Mouse (Mus musculus) stomach, embryonic 14.5 days (tissue): ENCODE results near the gene Itpr2. TPM values are rescaled to one million over a fixed set of nuclear protein-coding genes. Genes with fewer than 3 reads are reported as not detected.

ENCODE experiments used
- ATAC-seq: fragments of 200-750 bp; cut with Nextera tagmentation; 2 replicates; pipeline ENCODE4 v1.8.0; 2017; ENCODE audit warnings: low read depth, moderate TSS enrichment; ENCODE audit not compliant: insufficient number of reproducible peaks, insufficient read depth, low FRiP score
- H3K27ac ChIP-seq: fragments of 300-500 bp; sonication (generic); 2 replicates; pipeline ENCODE4 v1.5.1; 2014; ENCODE audit warnings: mild to moderate bottlenecking, low read length, moderate library complexity, mixed read lengths
- H3K27me3 ChIP-seq: fragments of 300-500 bp; sonication (generic); 2 replicates; pipeline ENCODE4 v1.6.1; 2014; ENCODE audit warnings: low read length, control low read depth, mixed read lengths; ENCODE audit not compliant: control insufficient read depth, insufficient read depth
- H3K36me3 ChIP-seq: fragments of 300-500 bp; sonication (generic); 2 replicates; pipeline ENCODE4 v1.6.1; 2014; ENCODE audit warnings: mild to moderate bottlenecking, control low read depth, low read length, moderate library complexity, mixed read lengths; ENCODE audit not compliant: control insufficient read depth, insufficient read depth
- H3K4me1 ChIP-seq: fragments of 300-500 bp; sonication (generic); 2 replicates; pipeline ENCODE4 v1.6.1; 2014; ENCODE audit warnings: low read length, control low read depth, mixed read lengths; ENCODE audit not compliant: control insufficient read depth, insufficient read depth
- H3K4me2 ChIP-seq: fragments of 300-500 bp; sonication (generic); replicated peaks from 2 replicates; pipeline ENCODE4 v1.6.1; 2014; ENCODE audit warnings: low read depth, low read length, control low read depth
- H3K4me3 ChIP-seq: fragments of 300-500 bp; sonication (generic); 2 replicates; pipeline ENCODE4 v1.5.1; 2014; ENCODE audit warnings: low read depth, low read length, control low read depth
- H3K9ac ChIP-seq: fragments of 300-500 bp; sonication (generic); replicated peaks from 2 replicates; pipeline ENCODE4 v1.6.1; 2014; ENCODE audit warnings: low read depth, mild to moderate bottlenecking, control low read depth, low read length, moderate library complexity, mixed read lengths
- H3K9me3 ChIP-seq: fragments of 300-500 bp; sonication (generic); 2 replicates; pipeline ENCODE4 v1.6.1; 2016; ENCODE audit warnings: low read depth, low read length, control low read depth; ENCODE audit not compliant: control insufficient read depth
- WGBS: fragments of 180-500 bp; shearing (Covaris S2); extraction: QIAGEN DNeasy Blood & Tissue Kit; methylation state at CpG from one replicate; pipeline ENCODE4 v1.1.7; 2014; 5-methylcytosine and 5-hydroxymethylcytosine counted together
- polyA plus RNA-seq: library from polyadenylated mRNA; unstranded; fragments of >200 nt; fragmentation: Nextera tagmentation; extraction: Ambion mirVana; gene quantifications from 2 replicates; pipeline ENCODE4 v1.2.1, GENCODE M21; 2014

The Itpr2 gene
- polyA plus RNA-seq, 1 experiment from 2014 or later, result 10.0 TPM

DNA sequence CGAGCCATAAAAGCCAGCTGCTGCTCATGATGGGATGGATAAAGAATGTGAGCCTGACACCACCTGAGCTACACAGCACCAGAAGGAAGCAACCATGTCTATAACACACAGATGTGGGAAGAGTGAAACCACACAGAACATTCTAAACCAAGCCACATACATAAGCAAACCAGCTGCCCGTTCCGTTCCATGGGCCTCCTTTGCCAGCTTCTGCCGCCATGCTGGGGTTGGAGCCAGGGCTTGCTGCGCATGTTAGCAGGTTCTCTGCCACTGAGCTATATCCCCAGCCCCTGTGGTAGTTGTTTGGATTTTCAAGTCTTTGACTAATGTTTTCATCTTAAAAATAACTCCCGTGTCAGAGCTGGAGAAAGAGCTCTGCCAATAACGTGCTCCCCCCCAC, 87.9 kb downstream of the Itpr2 start:
- no peaks in the 10 kb centered on the region for H3K27me3 ChIP-seq
- H3K27ac ChIP-seq, result no peak overlapping the region
- 0 out of 2 replicates have a peak, but pooled peaks cover 5% of the 10 kb centered on the region for H3K4me1 ChIP-seq
- H3K36me3 ChIP-seq, result no peaks in the 10 kb centered on the region
- H3K4me3 ChIP-seq, result no peak overlapping the region
- WGBS, result 59% methylated on average over 7 of the region's 7 CpGs
- no peak for ATAC-seq
- H3K4me2 ChIP-seq, result no peak overlapping the region
- H3K9ac ChIP-seq, result no peak overlapping the region
- H3K9me3 ChIP-seq, result no peaks in the 10 kb centered on the region

DNA sequence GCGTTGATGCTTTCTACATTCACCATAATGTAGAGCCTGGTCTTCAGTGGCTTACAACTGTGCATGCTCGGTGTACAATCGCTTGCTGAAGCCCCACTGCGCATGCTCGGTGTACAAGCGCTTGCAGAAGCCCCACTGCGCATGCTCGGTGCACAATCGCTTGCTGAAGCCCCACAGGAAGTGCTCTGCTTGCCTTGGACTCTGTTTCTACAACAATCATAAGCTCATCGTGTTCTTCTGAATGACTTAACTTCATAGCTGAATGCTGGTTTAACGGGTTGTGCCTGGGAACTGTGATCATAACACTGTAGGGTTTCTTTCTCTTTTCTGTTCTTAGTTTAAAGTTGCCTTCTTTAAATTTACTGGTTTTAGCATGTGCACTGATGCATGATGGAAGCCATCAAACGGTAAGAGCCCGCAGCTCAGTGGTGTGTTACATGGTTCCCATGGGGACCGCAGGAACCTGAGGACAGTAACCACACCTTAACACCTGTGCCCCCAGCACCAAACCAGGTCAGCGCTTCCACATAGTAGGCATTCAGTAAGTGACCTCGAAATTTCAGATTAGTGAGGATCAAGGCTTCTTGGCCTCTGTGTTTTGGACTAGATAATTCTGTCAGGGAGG, 90.5 kb downstream of the Itpr2 start:
- ATAC-seq, result no peak
- H3K9me3 ChIP-seq, result no peaks in the 10 kb centered on the region
- 89% methylated on average over 16 of the region's 16 CpGs for WGBS
- H3K27me3 ChIP-seq, result no peaks in the 10 kb centered on the region
- H3K4me2 ChIP-seq, result no peak overlapping the region
- H3K4me3 ChIP-seq, result no peak overlapping the region
- H3K4me1 ChIP-seq, result 0 out of 2 replicates have a peak, but pooled peaks cover 5% of the 10 kb centered on the region
- H3K36me3 ChIP-seq, result no peaks in the 10 kb centered on the region
- H3K27ac ChIP-seq, result no peak overlapping the region
- no peak overlapping the region for H3K9ac ChIP-seq

DNA sequence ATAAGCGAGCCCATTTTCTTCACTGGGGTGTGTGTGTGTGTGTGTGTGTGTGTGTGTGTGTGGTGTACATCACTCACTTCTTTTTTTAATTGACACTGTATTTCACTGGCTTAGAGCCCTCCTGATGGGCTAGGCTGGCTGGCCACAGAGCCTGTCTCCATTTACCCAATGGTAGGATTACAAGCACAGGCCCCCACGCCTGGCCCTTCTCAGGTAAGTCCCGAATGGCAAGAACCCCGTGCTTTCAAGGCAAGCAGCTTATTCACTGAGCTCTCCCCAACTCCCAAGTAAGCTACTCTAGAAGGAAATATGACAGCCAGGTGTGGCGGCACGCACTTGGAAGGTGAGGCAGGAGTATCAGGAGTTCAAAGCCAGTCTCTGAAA, 91.6 kb downstream of the Itpr2 start:
- ATAC-seq, result peak; percentile 29; the same call in 1 of the 2 replicates
- Histone ChIP-seq H3K9me3 (no peaks in the 10 kb centered on the region), H3K27ac (no peak overlapping the region), H3K4me2 (no peak overlapping the region), H3K4me3 (no peak overlapping the region), H3K36me3 (no peaks in the 10 kb centered on the region), H3K4me1 (0 out of 2 replicates have a peak, but pooled peaks cover 5% of the 10 kb centered on the region), H3K27me3 (no peaks in the 10 kb centered on the region), H3K9ac (no peak overlapping the region)
- WGBS, result 71% methylated on average over 6 of the region's 6 CpGs

DNA sequence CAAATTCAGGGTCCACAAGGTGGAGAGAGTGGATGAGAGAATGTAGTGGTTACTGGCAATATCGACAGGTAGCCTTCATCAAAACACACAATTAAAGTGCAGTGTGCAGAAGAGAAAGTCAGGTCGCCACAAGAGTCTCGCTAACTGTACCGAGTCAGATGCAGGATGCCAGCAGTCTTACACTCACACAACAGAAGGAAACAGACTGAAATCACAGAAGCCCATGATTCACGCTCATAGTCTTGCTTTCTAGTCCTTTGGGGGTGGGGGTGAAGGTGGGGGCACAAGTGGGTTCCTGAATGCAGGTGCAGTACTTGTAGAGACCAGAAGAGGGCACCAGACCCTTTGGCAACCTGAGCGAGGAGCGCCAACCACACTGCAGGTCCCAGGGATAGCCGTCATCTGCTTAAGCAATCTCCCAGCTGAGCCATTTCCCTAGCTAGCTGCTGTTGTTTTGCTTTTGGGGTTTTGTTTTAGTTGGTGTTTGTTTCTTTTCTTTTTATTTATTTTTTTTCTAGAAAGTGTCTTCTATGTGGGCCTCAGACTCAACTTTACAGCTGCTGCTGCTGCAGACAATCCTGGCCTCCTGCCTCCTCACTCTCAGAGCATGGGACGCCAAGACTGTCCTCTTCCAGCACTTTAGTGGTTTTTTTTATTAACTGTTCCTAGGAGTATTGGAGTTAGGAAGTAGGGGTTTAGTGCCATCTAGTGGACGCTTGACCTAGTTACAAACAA, 92.2 kb downstream of the Itpr2 start:
- Histone ChIP-seq H3K4me1 (0 out of 2 replicates have a peak, but pooled peaks cover 5% of the 10 kb centered on the region), H3K36me3 (no peaks in the 10 kb centered on the region), H3K9me3 (no peaks in the 10 kb centered on the region), H3K4me2 (peak overlapping the region; percentile 8), H3K9ac (no peak overlapping the region), H3K4me3 (no peak overlapping the region), H3K27ac (peak overlapping the region; percentile 18; the same call in 1 of the 2 replicates), H3K27me3 (no peaks in the 10 kb centered on the region)
- peak; percentile 69; the same call in 1 of the 2 replicates for ATAC-seq
- 22% methylated on average over 10 of the region's 10 CpGs for WGBS

DNA sequence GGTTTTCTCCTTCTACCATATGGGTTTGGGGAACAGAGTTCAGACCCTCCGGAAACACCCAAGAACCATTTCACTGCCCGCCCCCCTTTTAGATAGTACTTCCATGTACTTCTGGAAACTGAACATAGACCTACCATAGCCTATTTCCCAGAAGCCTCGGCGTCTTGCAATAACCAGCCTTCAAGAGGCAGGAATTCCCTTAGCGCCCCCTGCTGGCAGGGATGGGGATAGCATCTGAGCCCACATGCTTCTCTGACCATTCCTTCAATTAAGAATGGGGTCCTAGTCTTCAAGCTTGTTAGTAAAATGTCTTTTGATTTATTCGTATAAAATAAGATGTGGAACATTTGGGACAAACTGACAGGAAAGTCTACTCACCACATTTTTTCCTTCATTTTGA, 96.6 kb downstream of the Itpr2 start:
- Histone ChIP-seq H3K4me2 (no peak overlapping the region), H3K9me3 (no peaks in the 10 kb centered on the region), H3K36me3 (no peaks in the 10 kb centered on the region), H3K9ac (no peak overlapping the region), H3K27me3 (no peaks in the 10 kb centered on the region), H3K4me3 (no peak overlapping the region), H3K4me1 (peaks cover 12% of the 10 kb centered on the region), H3K27ac (no peak overlapping the region)
- no peak for ATAC-seq
- WGBS, result 53% methylated on average over 6 of the region's 6 CpGs

DNA sequence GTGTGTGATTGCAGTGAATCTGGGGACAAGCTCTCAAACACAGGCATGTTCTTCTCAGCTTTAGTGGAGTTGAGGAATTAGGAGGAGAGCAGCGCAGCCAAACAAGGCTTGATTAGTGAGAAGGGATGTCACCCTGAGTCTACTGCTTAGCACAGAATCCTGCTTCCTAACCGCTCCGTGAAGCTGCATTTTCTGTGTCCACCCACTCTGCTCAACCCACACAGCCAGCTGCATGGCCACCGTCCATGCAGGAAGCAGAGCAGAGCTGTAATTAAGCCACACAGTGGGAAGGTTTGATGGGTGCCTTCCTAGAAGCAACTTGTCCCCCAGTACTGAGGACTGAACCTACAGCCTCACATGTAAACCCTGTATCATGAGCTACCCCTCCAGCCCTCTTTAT, 97.1 kb downstream of the Itpr2 start:
- no peak overlapping the region for H3K4me2 ChIP-seq
- ATAC-seq, result no peak
- H3K4me3 ChIP-seq, result no peak overlapping the region
- 83% methylated on average over 4 of the region's 4 CpGs for WGBS
- no peaks in the 10 kb centered on the region for H3K9me3 ChIP-seq
- peaks cover 12% of the 10 kb centered on the region for H3K4me1 ChIP-seq
- H3K9ac ChIP-seq, result no peak overlapping the region
- H3K27me3 ChIP-seq, result no peaks in the 10 kb centered on the region
- no peak overlapping the region for H3K27ac ChIP-seq
- no peaks in the 10 kb centered on the region for H3K36me3 ChIP-seq

DNA sequence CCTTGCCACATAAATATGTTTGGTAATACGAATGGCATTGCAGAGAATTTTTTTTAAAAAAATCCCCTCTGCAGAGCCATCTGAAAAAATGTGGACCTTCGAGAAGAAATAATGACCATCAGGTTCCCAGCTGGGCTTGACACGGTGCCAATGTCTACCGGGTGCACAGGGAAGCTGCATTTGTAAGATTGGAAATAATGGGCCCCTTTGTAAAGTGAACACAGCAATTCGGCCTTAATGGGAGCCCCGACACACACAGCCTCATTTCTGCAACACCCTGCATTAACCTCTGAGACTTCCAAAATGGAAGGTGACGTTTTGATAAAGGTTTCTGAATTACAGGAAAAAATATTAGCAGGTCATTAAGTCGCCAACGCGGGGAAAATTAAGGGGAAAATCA, 97.9 kb downstream of the Itpr2 start:
- no peak for ATAC-seq
- no peaks in the 10 kb centered on the region for H3K9me3 ChIP-seq
- H3K9ac ChIP-seq, result no peak overlapping the region
- H3K4me2 ChIP-seq, result no peak overlapping the region
- no peak overlapping the region for H3K27ac ChIP-seq
- no peaks in the 10 kb centered on the region for H3K36me3 ChIP-seq
- H3K4me1 ChIP-seq, result peaks cover 12% of the 10 kb centered on the region
- H3K4me3 ChIP-seq, result no peak overlapping the region
- H3K27me3 ChIP-seq, result no peaks in the 10 kb centered on the region
- 58% methylated on average over 10 of the region's 10 CpGs for WGBS

DNA sequence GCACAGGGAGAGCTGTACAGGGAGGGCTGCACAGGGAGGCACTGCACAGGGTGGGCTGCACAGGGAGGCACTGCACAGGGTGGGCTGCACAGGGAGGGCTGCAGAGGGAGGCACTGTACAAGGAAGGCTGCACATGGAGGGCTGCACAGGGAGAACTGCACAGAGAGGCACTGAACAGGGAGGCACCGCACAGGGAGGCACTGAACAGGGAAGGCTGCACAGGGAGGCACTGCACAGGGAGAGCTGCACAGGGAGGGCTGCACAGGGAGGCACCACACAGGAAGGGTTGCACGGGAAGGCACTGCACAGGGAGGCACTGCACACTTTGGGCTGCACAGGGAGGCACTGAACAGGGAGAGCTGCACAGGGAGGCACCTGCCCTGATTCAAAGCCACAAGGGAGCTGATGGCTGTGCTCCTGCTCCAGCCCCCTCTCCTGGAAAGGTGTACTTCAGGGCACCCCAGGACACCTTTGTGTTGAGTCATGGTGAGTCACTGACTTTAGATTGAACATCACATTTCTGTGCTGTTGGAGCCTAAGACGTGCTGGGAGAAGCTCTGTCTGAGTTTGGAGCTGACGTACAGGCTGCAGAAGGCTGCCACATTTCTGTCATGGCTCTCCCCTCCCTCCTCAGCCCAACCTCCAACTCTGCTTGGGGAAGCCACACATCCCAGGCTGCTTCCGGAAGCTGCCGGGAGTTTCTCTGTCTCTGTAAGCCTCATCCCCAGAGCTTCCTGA, 98.9 kb downstream of the Itpr2 start:
- WGBS, result 35% methylated on average over 6 of the region's 6 CpGs

More for the DNA sequence above, 98.9 kb downstream of the Itpr2 start:
- Histone ChIP-seq H3K9ac (peak overlapping the region; percentile 6; the same call in 1 of the 2 replicates), H3K36me3 (no peaks in the 10 kb centered on the region), H3K4me2 (no peak overlapping the region), H3K9me3 (no peaks in the 10 kb centered on the region), H3K4me3 (no peak overlapping the region), H3K27ac (no peak overlapping the region), H3K27me3 (no peaks in the 10 kb centered on the region), H3K4me1 (peaks cover 12% of the 10 kb centered on the region)
- 0 out of 2 replicates have a peak, but pooled peaks have one; percentile 33 for ATAC-seq
